Mouse (Mus musculus) kidney, adult 2 months (tissue): ENCODE data around the gene Rrm2.

Source experiments
- CTCF ChIP-seq: fragments of 200-500 bp; conservative IDR thresholded peaks from 2 replicates; pipeline ENCODE4 v1.5.1; 2011; ENCODE audit warnings: low read depth, mild to moderate bottlenecking, control low read depth, low read length, moderate library complexity, mixed read lengths; ENCODE audit not compliant: insufficient read depth, insufficient read length
- POLR2A ChIP-seq: fragments of 200-500 bp; IDR thresholded peaks from one replicate; pipeline ENCODE4 v1.6.1; 2011; ENCODE audit warnings: low read depth, low read length, control low read depth

DNA sequence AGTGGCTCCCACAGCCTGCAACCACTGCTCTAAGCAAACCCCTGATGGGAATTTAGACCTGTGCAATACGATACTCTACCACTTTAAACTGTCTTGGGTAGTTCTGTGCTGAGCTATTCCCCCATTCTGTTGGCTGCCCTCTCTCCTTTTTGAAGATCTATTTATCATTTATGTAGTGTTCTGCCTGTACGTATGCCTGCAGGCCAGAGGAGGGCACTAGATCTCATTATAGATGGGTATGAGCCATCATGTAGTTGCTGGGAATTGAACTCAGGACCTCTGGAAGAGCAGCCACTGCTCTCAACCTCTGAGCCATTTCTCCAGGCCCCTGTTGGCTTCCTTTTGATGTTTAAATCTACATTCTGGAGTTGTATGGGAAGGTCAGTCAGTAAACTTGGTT lies 28.9 kb downstream of the Rrm2 start:
- TF ChIP-seq POLR2A (no peak), CTCF (no peak)
